Mouse (Mus musculus): ENCODE data around the gene Plppr4. TPM values are rescaled to one million over a fixed set of nuclear protein-coding genes. Genes with fewer than 3 reads are reported as not detected.

Plppr4 gene
- total and polyA plus RNA-seq, 3 experiments, result not detected

DNA sequence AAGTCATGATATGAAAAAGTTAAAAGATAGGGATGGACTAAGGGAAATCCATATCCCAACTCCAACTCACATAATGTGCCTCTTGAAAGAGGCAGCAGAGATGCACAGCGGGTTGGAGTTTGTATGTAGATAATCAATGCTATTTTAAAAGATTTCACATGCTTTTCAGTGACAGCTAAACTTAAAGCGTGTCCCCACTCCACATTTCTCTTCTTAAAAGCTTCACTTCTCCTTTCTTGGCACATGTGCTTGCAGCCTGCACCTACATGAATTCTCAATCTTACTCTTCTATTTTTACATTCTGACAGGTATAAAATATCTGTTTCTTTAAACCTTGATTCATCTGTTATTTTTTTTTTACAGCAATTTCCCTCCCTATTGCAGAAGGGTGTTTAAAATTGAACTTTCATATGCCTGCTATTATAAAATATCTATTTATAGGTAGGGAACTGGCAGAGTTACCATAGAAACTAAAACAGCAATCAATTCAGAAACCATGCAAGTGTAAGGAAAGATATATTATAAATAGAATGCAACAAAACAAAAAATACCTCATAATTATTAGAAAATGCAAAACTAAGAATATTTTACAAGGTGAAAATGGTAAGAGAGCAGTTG, 66.3 kb downstream of the Plppr4 start:
- Histone ChIP-seq H3K27me3 (ENCODE audit: control insufficient read depth in 1 of 2, insufficient read depth in 2 of 2, low read length in 2 of 2) (no peaks in the 10 kb centered on the region), H3K4me3 (ENCODE audit: control insufficient read depth in 1 of 2, insufficient read depth in 1 of 2, low read depth in 2 of 2, low read length in 2 of 2) (no peak overlapping the region), H3K9ac (ENCODE audit: control insufficient read depth, low read depth, low read length, poor library complexity, severe bottlenecking) (no peak overlapping the region), H3K27ac (ENCODE audit: control insufficient read depth, low read depth, low read length) (no peak overlapping the region), H3K36me3 (ENCODE audit: control insufficient read depth in 1 of 2, insufficient read depth in 2 of 2, low read length in 2 of 2) (no peaks in the 10 kb centered on the region), H3K4me1 (ENCODE audit: control insufficient read depth in 1 of 2, insufficient read depth in 2 of 2, low read length in 2 of 2) (no peaks in the 10 kb centered on the region), H3K9me3 (replicated peaks; ENCODE audit: insufficient read depth, low read length) (no peaks in the 10 kb centered on the region), H3K79me2 (ENCODE audit: control insufficient read depth, insufficient read depth, low read length, poor library complexity) (no peaks in the 10 kb centered on the region)
- DNase-seq (ENCODE audit: low read depth, low spot score), result no peak
- no peak for TF ChIP-seq MEF2A (IDR thresholded peaks at IDR 0.05; ENCODE audit: extremely low read depth, insufficient replicate concordance, low read depth, low read length, poor library complexity, severe bottlenecking)
- no peak for TF ChIP-seq ZC3H11A (IDR thresholded peaks at IDR 0.05; ENCODE audit: low read depth, low read length)
- no peak for TF ChIP-seq E2F4 (IDR thresholded peaks at IDR 0.05; ENCODE audit: borderline replicate concordance, low read depth, low read length)
- no peak for TF ChIP-seq BHLHE40 (IDR thresholded peaks at IDR 0.05; ENCODE audit: borderline replicate concordance, low read depth, low read length)
- TF ChIP-seq CHD1 (IDR thresholded peaks at IDR 0.05; ENCODE audit: low read depth, low read length), result no peak
- TF ChIP-seq TCF12 (IDR thresholded peaks at IDR 0.05; ENCODE audit: low read depth, low read length), result no peak
- TF ChIP-seq MXI1 (IDR thresholded peaks at IDR 0.05; ENCODE audit: low read depth, low read length), result no peak
- TF ChIP-seq RCOR1 (IDR thresholded peaks at IDR 0.05; ENCODE audit: low read depth, low read length), result no peak
- TF ChIP-seq MAZ (IDR thresholded peaks at IDR 0.05; ENCODE audit: low read depth, low read length), result no peak
- no peak for TF ChIP-seq SMC3 (IDR thresholded peaks at IDR 0.05; ENCODE audit: low read depth, low read length)

Other genes with a start within 250 kb of the Plppr4 start
- gene Plppr5, start 214.0 kb upstream of the Plppr4 start, total RNA-seq (2012; rRNA removed), result not detected in 2 replicates
- gene Plppr5, start 214.0 kb upstream of the Plppr4 start, polyA plus RNA-seq (2012; ENCODE audit: insufficient read depth in 1 of 2, insufficient read length in 2 of 2, low read depth in 1 of 2, low replicate concordance in 2 of 2, missing spikeins in 1 of 2), result not detected

Data from MEL (cell line).